Mouse (Mus musculus): ENCODE measurements at regions not wholly inside any gene's neighbourhood (a gene's known extent, or its start where the extent isn't known, plus 50 kb on each side); places are given as distances from the start of the nearest gene placed in this dataset.

DNA sequence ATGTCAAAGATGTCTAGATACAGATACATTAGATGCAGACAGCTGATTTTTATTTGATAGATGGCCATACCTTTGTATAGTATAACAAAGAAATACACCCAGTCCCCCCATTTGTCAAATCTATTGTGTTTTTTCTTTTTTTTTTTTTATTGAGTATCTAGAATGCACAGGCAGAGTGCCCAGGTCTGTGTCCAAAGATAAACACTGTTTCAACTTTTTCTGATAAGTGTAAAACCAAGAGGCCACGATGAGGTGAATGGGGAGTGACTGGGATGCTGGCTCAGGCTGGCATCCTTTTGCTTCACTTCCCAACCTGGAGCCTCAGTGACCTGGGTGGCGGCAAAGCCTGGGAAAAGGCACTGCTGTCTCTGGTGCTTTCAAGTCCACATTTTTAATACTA is 54.4 kb upstream of the Prdm1 start:
- no peak for DNase-seq (ENCODE audit: low read depth)
